Mouse (Mus musculus) natural killer cell, adult 2 months (primary cell): ENCODE data around the gene Paip2b.
"Not testable (repeated sequence)": the region's sequence is repeated elsewhere in the genome, so short reads cannot be mapped to it uniquely, and the experiment has no call there.

Experiments
- DNase-seq, 2 experiments: peaks; one replicate each; pipeline ENCODE4 v3.0.0; 2022; ENCODE audit warnings: low spot score in 2 of 2

Gene Paip2b

DNA sequence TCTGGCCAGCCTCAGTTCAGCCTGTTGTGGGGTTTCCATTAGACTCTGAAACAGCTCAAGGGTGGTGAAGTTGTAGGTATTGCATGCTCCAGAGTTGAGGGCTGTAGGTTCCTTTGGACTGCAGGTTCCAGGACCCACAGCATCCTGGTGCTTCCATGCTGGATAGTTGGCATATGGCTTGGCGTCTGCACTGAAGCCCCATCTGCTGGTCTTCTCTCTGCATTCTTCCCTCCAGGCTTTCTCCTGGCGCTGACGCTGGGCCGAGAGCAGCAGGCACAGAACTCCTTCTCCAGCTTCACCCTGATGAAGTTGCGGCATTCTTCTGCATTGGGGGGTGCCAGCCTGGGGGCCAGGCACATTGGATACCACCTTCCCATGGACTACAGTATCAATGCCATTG lies 29.5 kb downstream of the Paip2b start:
- DNase-seq, result no peak

DNA sequence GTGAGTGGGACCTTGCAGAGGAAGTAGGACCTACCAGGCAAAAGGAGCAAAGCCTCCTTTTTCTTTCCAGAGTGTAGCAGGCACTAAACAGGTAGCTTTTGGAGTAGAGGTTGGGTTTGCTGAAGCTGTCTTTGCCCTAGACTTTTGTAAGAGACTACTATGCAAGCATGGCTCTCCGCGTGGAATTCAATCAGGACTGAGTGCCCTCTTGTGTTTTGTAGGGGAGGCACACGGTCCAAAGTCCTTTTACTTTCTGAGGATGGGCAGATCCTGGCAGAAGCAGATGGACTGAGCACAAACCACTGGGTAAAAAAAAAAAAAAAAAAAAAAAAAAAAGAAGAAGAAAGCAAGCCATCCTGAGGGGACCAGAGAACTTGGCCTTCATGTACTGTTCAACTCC lies 34.9 kb downstream of the Paip2b start:
- DNase-seq, result no peak

DNA sequence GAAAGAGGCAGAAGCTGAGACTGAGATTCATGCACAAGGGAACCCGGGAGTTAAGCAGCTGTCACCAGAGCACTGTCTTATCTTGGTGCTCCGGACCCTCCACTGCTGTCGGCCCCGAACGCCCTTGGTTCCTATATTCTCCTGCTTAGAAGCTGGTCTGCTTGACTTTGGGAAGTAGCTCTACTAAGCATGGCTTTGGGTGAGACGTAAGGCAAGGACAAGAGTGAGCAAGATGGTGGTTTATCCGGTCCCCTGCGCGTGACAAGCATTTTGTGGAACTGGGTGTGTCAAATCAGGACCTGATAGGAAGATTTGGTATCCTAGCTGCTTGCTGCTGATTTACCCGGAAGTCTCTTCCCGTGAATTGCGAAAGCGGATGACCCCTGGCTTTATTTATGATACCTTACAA lies 36.0 kb downstream of the Paip2b start:
- no peak for DNase-seq

DNA sequence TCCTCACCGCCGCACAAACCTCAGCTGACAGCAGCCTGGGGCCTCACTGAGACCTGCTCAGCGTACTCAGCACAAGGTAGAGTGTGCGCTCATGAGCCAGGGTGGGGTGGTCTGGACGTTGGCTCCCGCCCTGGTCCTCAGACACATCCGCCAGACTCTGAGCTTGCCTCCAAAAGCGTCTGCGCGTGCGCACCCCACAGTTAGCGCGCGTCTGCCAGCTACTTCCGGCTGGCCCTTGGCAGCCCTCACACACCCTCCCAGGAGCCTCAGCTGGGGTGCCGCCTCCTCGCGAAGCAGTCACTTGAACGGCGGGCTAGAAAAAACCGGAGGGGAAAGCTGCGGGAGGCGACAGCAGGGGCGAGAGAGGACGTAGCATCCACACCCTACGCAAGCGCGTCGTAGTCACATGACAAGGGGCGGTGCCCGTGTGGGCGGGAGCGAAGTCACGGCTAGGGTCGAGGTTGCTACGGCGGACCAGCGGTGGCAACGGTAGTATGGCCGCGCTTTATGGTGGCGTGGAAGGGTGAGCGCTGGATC lies 36.7 kb downstream of the Paip2b start, which contains the start of gene Nagk:
Nagk (plus strand) TSS at position 223 of the 537 bp plus-strand sequence.
- peak; percentile 98 for DNase-seq

DNA sequence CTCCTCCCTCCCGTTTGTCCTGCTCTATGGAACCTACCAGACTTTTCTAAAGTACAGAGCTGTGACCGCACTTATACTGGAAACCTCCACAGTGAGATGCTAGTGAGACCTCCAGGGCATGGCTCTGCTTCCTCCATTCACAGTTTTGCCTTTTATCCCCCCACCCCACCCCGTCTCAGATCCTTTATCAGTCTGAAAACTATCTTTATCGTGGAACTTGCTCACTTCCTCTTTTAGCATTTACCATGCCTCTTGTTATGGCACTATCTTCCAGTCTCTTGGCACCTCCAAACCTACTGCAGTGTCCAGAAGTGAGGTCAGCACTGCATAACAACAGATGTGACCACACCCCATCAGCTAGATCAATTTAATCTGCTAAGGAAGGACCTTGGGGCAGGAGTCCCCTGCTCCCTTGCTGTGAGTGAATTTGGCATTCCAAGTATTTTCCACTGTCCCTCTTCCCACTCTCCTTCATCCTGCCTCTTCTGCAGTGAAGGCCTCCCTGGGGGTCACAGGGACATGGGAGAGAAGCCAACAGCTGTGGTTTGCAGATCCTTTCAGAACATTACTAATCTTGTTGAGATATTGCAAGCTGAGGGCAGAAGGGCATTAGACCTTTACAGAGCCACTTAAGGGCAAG lies 40.2 kb downstream of the Paip2b start:
- DNase-seq, result peak; percentile 34 to 65

DNA sequence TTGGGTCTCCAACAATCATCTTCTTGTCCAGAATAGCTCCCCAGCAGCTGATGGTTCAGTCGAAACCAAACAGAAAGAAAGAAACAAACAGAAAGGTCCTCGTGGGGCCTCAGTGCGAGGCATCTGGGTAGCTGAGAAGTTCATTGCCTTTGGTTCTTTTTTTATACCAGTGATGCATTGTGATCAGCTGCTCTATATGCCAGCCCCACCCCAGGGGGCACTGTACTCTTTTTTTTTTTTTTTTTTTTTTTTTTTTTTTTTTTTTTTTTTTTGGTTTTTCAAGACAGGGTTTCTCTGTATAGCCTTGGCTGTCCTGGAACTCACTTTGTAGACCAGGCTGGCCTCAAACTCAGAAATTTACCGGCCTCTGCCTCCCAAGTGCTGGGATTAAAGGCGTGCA lies 41.0 kb downstream of the Paip2b start:
- not testable (repeated sequence) for DNase-seq

DNA sequence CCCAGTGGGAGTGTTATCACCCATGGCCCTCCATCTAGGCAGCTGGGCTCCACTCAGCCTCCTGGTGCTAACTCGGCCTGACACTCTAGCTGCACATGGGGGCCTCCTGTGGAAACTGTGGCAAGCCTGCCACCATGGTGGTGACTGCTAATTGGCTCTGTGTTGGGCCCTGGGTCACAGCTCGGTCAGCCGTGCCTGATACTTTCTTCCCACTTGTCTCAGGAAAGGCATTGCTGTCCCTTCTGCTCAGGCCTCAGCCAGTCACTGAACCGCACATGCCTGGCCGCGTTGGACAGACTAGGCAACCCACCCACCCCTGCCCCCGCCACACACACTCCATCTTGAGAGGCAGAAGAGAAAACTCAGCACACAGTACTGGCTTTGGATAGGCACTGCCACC lies 43.0 kb downstream of the Paip2b start:
- DNase-seq, result no peak

DNA sequence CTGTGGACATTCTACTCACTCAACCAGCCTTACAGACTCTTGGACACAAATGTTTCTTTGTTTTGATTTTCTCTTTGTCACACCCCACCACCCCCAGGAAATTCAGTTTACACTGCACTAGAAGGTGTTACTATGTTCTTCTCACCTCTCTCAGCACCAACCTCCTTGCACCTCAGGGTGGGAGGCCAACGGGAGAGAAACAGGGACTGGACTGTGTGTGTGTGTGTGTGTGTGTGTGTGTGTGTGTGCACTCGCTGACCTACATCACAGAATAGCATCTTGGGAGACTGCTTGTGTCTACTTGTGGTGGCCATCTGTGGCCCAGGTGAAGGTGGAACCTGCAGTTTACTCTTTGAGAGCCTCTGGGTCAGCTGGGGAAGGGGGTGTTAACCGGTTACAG lies 45.1 kb downstream of the Paip2b start:
- DNase-seq, result peak; percentile 66 to 81

DNA sequence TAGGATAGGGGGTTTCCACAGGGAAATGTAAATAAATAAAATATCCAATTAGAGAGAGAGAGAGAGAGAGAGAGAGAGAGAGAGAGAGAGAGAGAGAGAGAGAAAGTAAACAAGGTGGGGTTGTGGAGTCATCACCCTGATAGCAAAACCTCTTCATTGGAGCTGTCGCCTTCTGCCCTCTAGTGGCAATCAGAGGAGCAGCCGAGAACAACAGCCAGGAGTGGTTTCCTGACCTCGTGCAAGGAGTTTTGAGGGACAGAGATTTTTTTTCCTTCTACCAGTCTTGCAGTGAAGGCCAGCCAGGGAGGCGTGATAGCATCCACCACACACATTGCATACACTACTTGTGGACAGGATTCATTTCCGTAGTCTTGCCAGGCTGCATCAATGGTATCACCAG lies 52.5 kb downstream of the Paip2b start:
- peak; percentile 52 to 56 for DNase-seq

DNA sequence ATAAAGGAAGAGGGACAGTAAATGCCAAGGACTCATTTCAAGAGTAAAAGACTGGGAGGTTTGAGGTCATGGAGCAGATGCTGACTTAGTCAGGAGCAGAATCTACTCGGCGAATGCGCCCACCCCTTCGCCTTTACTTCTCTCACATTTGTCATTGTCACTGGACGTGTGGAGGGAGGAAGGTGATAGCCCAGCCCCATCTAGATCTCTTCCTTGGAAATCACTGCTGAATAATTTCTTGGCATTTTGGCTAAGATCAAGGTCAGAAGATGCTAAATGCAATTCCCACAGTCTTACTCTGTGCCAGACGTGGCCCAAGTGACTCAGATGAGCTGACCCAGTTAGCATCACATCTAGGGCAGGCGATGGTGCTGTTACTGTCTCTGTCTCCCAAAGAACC lies 53.2 kb downstream of the Paip2b start:
- no peak for DNase-seq

DNA sequence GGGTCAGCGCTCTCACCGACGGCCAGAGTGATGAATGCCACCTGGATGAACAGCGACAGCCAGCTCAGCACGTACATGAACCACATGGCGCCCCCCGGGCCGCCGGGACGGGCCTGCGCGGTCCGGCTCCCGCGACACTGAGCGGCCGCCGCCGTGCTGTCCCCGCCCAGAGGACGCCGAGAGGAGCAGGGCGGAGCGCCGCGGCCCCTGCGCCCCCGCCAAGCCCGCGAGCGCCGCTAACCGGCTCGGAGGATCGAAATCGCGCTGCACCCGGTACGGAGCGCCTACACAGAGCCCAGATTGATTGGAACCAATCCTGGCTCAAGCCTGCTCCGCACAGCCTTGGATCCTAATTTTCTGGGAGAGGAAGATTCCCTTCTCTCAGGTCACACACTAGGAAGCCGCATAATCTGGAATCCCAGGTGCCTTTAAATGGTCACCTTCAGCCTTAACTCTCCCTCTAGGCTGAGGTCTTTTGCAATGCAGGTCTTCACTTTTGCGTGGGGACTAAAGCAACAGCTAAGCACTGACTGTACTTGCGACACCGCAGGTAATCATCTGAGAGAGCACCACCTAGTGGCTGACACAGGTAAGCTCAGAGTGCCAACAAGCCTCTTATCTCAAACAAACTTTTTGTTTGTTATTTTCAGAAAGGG lies 55.8 kb downstream of the Paip2b start, which contains the start of gene Tex261:
Tex261 (minus strand) TSS at position 176 of the 656 bp plus-strand sequence.
- DNase-seq, result peak; percentile 82 to 89

DNA sequence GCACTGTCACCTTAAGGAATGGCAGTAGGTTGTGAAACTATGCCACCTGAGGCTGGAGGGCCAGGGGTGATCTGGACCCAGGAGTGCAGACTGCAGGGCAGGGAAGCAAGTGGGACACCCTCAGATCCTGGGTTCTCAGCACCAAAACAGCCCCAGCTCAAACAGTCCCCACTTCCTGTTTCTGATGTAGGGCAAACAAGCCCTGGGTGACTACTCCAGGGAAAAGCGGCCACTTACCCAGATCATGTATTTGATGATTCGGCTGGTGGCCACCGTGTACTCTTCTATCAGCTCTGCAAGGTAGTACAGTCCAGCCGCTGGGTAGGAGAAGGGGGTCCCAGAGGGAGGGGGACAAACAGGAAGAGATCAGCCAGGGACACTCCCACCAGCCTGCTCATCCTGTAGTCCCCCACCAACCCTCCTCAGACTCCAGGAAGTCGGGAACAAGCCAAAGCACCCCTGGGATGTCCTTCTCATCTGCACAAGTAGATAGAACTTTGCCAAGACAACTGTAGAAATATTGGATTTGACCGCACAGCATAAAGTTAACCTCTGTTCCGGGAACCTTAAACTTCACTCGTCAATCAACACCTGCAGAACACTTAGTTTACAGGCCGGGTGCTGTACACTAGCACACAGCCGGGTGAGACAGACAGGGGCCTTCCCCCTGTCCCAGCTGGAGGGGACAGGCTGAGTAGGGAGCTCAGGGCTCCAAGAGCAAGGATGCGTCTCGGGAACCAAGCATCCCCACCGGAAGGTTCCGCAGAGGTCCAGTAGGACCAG lies 56.6 kb downstream of the Paip2b start:
- no peak for DNase-seq

DNA sequence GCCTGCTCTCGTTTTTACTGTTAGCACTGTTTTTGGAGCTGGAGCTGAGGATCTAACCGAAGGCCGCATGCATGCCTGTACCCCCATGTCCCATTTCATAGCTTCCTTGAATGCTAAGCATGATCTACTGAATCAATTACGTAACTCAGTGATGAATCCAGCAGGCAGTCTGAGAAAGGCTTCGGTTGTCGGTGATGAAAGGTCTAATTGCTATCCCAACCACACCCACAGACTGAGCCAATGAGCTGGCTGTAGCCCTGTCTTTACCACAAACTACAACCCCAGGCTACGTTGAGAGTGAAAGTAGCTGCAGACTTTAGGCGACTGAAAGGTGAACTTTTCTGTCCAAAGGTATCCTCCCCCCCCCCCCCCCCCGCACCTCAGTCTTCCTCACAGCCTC lies 57.4 kb downstream of the Paip2b start:
- no peak for DNase-seq

DNA sequence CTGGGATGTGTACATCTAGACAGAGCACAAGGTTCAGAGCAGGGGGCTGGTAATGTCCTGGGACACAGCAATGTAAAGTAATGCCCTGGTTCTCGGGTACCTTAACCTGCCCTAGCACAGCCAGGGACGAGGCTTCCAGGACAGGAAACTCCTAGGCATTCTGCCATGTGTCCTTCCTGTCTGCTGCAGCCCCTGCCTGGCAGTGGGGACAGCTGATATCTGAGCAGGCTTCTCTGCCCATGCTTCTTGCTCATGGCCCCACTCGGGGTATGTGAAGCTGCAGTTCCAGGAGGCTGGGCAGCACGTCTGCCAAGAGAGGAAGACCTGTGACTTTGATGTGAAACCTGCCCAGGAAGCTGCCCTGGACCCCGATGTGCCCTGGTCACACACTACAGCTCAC lies 63.1 kb downstream of the Paip2b start:
- DNase-seq, result no peak

DNA sequence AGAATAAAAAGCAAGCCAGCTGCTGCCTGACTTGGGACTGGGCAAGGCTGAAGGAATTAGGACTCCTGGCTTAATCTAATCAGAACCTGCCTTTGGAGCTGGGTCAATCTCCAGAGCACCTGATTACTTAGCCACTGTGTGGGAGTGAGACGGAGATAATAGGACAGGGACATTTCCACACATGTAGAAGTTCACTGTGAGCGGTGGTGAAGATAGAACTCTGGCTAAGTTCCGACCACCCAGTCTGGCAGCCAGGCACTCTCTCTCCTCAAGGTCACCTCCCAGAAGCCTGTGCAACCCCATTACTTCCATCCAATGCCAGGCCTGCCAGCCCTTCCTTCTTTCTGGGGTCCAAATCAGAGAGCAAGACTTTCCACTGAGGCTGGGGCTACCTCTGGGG lies 64.6 kb downstream of the Paip2b start:
- DNase-seq, result no peak

DNA sequence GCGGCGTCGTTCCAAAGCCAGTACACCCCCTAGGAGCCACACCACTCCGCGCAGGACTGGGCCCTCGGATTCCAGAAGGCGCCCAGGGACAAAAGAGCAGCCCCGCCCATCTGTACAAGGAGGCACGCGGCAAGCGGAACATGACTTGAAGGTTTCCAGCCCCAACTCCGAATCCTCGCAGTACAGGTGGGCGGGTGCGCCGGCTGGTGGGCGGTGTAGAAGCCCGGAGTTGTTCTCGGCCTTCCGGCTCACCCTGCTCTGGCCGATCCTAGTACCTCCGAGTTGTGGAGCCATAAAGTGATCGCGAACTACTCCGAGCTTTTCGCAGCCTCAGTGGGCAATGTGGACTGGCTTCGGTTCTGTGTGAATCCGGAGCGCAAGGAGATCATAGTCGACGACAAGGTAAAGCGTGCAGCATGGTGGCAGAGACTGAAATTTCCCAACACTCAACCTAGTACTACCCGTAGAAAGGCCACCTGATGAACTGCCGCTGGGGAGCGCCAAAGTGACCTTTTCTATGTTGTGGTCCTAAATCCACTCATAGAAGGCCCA lies 68.6 kb downstream of the Paip2b start:
- peak in 1 of 2 experiments; percentile 23 for DNase-seq

DNA sequence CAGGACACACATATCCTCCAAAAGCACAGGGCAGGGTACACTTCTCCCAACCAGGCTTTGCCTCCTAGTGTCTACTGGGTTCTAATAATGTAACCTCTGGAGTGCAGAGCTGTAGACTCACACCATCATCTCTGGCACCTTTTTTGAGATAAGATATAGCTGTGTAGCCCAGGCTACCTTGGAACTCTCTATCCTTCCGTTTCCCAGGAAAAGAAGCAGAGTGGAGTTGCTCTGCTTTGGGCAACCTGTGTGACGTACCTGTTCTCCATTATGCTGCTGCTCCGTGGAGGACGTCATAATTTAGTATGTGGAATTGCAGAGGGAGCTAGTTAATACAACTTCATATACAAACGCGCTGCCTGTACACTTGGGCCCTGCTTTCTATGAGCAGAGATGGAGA lies 69.2 kb downstream of the Paip2b start, which contains the start of gene Ankrd53:
Ankrd53 (plus strand) TSS at position 301 of the 400 bp plus-strand sequence.
- no peak for DNase-seq

DNA sequence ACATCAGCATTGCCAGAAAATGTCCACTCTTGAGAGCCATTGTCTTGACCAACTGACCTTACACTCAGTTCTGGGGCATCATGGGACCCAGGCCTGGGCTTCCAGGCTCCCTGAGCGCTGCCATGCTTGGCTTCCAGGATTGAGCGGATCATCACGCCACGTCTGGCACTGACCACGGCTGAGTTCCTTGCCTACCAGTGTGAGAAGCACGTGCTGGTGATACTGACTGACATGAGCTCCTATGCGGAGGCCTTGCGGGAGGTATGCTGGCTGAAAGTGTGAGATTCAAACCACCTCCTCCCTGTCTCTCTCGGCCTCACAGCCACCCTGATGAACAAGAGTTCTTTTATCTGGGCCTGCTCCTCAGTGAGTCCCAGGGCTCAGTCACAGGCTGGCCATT lies 75.5 kb downstream of the Paip2b start:
- DNase-seq, result no peak
